Mouse (Mus musculus) E14TG2a.4 (cell line): ENCODE data around the gene Ddx17.
A peak's percentile ranks its signal among the peaks of the same experiment; 100 is the strongest.

Experiments used
- H3K27me3 ChIP-seq: 2 replicates; pipeline ENCODE4 v1.6.1; 2014; ENCODE audit warnings: low read length, control low read depth; ENCODE audit not compliant: insufficient read depth
- H3K36me3 ChIP-seq: 2 replicates; pipeline ENCODE4 v1.6.1; 2014; ENCODE audit warnings: low read length, control low read depth; ENCODE audit not compliant: insufficient read depth
- H3K4me1 ChIP-seq: replicated peaks from 2 replicates; pipeline ENCODE4 v1.6.1; 2014; ENCODE audit warnings: low read depth, low read length, control low read depth
- H3K4me3 ChIP-seq: replicated peaks from 2 replicates; pipeline ENCODE4 v1.5.1; 2014; ENCODE audit warnings: mild to moderate bottlenecking, low read length
- H3K9me3 ChIP-seq: 2 replicates; pipeline ENCODE4 v1.6.1; 2014; ENCODE audit warnings: low read length, control low read depth
- CTCF ChIP-seq: conservative IDR thresholded peaks from 2 replicates; pipeline ENCODE4 v1.5.1; 2014; ENCODE audit warnings: low read length
- NANOG ChIP-seq: IDR thresholded peaks from 2 replicates; pipeline ENCODE4 v1.6.1; 2014; ENCODE audit warnings: borderline replicate concordance, low read length, mixed read lengths
- POU5F1 ChIP-seq: IDR thresholded peaks from 2 replicates; pipeline ENCODE4 v1.6.1; 2014; ENCODE audit warnings: low read length, borderline replicate concordance

Gene Ddx17

DNA sequence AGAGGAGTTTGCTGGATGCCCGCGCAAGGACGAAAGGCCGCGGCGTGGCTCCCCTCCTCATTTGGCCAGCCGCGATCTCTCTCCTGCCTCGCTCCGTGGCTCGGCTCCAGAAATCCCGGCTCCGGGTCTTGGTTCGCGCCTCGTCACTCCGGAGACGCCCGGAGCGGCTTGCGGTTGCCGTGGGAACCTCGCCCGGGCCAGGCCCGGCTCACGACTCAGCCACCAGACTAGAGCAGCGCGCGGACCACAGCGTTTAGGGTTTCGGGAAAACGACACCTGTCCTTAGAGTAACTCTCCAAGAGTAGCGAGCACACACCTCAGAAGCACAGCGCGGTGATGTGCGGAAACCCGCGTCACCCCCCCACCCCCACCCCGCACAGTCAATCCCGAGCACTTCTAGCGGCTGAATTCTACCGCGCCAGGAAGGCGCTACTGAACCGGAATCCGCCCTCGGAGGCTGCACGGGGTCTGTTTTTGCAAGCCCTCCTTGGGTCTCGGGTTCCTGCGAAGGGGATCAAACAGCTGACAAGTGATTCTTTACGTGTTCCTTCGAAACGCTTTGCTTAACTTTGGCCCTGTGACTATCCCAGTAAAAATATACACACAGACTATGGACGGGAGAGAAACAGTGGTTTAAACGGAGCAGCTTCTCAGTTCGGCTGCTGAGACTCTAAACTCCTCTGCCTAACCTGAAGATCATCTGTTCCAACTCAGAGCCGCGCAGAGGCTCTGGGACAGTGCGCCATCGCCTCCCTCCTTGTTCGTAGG, 34.8 kb downstream of the Ddx17 start:
- Histone ChIP-seq H3K4me3 (peak overlapping the region; percentile 53), H3K9me3 (0 out of 2 replicates have a peak, but pooled peaks cover 6% of the 10 kb centered on the region), H3K27me3 (peaks cover 97% of the 10 kb centered on the region), H3K36me3 (no peaks in the 10 kb centered on the region), H3K4me1 (peaks cover 52% of the 10 kb centered on the region)
- no peak for TF ChIP-seq POU5F1
- no peak for TF ChIP-seq NANOG
- no peak for TF ChIP-seq CTCF

DNA sequence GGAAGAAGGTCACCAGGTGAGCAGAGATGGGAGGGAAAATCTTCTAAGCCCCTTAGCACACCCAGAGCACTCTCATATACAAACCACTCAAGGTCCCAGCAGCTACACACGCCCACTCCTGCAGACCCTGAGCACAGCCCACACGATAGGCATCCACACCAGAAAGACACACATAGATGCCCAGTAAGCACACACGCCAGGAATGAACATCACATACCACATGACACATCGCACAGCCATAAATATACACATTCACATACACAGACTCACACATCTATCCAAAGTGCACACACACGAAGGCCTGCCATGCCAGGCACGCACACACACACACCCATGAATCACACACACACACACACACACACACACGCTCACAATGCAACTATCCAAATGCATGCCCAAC, 36.1 kb downstream of the Ddx17 start:
- Histone ChIP-seq H3K4me1 (peaks cover 51% of the 10 kb centered on the region), H3K36me3 (no peaks in the 10 kb centered on the region), H3K27me3 (peaks cover 93% of the 10 kb centered on the region), H3K4me3 (no peak overlapping the region), H3K9me3 (0 out of 2 replicates have a peak, but pooled peaks cover 6% of the 10 kb centered on the region)
- no peak for TF ChIP-seq CTCF
- no peak for TF ChIP-seq NANOG
- TF ChIP-seq POU5F1, result no peak

DNA sequence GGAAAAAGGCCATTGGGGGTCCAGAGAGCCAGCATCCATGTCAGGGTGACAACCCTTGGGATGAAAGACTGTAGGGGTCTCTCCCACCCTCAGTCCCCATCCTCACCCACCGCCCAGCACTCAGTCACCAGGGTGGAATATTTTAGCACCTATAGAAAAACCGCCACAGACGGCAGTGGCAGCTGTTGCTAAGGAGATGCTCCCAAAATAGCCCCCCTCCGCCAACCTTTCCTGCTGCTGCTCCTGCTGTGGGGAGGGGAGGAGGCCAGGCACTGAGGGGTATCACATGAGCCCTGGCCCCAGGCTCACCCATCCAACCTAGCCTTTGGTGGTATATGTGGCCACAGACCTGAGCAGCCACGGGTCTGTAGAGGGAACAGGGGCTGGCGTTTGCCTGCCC, 36.5 kb downstream of the Ddx17 start:
- Histone ChIP-seq H3K27me3 (peaks cover 93% of the 10 kb centered on the region), H3K4me1 (peaks cover 50% of the 10 kb centered on the region), H3K36me3 (no peaks in the 10 kb centered on the region), H3K4me3 (no peak overlapping the region), H3K9me3 (0 out of 2 replicates have a peak, but pooled peaks cover 5% of the 10 kb centered on the region)
- TF ChIP-seq NANOG, result no peak
- TF ChIP-seq POU5F1, result no peak
- TF ChIP-seq CTCF, result no peak

DNA sequence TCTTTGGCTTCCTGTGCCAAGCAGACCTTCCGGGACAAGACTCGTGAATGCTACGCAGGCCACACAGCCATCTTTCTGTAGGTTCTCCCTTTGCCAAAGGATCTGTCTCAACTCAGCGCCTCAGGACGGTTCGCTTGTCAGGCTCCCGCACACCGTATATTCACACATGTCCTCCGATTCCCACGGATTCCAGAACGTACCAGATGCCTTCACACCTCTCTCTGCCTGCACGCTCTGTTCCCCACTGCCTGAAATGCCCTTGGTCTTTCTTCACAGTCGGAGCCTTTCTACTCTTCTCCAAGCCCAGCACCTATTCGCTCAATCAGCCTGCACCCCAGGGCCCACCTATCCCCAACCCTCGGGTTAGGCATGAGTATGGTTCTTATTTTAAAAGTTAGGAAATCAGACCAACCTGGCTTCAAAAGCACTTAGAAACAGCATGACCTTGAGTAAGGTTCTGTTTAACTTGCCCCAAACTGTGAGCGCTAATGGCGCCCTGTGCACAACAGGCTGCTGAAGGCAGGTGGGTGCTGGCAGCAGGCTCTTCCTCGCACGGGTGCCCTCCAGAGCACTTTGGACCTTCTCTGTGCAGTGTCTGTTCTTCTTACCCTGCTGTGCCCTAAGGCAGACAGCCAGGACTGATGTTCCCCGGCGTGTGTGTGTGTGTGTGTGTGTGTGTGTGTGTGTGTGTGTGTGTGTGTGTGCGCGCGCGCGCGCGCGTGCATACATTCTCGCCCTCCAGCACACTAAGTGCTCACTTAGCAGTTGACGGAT, 39.3 kb downstream of the Ddx17 start:
- peaks cover 55% of the 10 kb centered on the region for H3K4me1 ChIP-seq
- TF ChIP-seq NANOG (no peak), POU5F1 (no peak), CTCF (no peak)

DNA sequence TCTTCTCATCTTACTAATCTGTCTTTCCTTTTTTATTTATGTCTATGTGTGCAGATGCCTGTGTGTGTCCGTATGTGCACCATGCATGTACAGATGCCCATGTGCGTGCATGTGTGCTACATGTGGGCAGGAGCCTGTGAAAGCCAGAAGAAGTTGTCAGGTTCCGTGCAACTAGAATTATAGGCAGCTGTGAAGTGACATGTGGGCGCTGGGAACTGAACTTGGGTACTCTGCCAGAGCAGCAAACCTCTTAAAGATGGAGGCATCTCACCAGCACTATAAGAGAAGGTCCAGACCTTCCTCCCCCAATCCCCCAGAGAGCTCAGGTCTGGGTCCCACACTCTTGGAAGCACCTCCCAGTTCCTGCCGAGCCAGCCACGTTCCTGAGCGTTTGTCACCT, 40.1 kb downstream of the Ddx17 start:
- peak overlapping the region; percentile 82; the same call in 1 of the 2 replicates for H3K4me3 ChIP-seq
- H3K36me3 ChIP-seq, result no peaks in the 10 kb centered on the region
- peaks cover 95% of the 10 kb centered on the region for H3K27me3 ChIP-seq
- peaks cover 49% of the 10 kb centered on the region for H3K4me1 ChIP-seq
- peaks cover 8% of the 10 kb centered on the region; the same call in 1 of the 2 replicates for H3K9me3 ChIP-seq
- TF ChIP-seq CTCF (no peak), NANOG (no peak), POU5F1 (no peak)

More for the DNA sequence above, 39.3 kb downstream of the Ddx17 start:
- Histone ChIP-seq H3K27me3 (peaks cover 95% of the 10 kb centered on the region), H3K4me3 (peak overlapping the region; percentile 10; the same call in 1 of the 2 replicates), H3K36me3 (no peaks in the 10 kb centered on the region), H3K9me3 (peaks cover 8% of the 10 kb centered on the region; the same call in 1 of the 2 replicates)

DNA sequence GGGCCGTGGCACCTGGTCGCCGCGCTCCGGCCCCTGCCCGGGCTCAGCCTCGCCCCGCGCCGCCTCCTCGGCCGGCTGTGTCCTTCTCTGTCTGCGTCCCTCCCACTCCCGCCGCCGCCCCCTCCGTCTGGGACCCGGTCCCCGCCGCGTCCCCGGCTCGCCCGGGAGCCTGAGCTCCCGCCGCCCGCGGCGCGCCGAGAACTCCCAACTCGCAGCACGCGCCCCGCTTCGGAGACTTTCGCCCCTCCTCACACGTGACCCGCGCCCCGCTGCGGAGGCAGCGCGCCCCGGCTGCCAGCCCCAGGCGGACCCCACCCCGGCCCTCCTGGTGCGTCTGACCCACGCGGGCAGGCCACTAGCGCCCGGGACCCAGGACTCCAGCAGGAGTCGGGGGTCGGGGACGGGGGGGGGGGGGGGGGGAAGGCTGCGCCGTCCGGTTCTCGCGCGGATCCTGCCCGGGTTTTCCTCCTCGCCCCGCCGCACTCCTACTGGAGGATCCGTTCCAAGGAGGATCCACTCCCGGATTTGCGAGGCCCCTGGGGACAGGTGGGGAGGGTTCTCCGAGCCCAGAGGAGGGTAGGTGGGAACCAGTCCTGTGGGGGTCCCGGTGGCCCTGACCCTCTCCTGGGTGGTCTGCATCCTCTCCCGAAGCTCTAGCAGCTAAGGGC, 40.8 kb downstream of the Ddx17 start:
- Histone ChIP-seq H3K27me3 (peaks cover 95% of the 10 kb centered on the region), H3K9me3 (peaks cover 8% of the 10 kb centered on the region; the same call in 1 of the 2 replicates), H3K36me3 (no peaks in the 10 kb centered on the region), H3K4me1 (peaks cover 45% of the 10 kb centered on the region), H3K4me3 (peak overlapping the region; percentile 82)
- TF ChIP-seq CTCF (no peak), POU5F1 (no peak), NANOG (no peak)

DNA sequence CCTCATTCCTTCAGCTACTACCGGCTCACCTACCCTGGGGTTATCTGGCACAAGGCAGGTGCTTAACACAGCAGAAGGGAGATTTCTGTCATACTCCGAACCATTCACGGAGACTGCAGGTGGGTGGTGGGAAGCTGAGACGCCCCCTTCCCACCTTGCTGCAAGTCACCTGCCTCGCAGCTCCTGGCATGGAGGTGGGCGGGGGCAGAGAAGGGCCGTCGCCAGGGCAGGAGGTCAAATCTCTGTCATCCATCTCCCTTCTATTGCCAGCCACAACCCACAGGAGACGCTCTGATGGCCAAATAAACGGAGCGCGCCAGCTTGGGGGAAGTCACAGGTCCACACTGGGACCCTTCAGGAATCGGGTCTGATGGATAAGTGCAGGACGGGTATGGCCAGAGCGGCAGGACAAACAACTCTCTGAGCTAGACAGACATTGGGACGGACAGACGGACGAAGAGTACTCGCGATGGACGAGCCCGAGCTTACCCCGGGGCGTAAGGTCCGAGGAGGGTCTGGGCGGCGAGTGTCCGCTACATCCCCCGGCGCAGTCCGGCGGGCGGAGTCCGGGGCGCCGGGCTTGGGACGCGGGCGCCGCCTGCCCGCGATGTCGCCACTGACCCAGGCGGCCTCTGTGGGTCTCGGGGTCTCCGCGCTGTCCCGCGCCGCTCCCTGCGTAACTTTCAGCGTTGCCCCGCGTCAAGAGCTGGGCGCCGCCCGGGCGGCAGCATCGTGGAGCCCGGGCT, 41.7 kb downstream of the Ddx17 start, which contains the start of gene Kcnj4:
TSS of gene Kcnj4 (minus strand) at position 535 of the 746 bp plus-strand sequence.
- no peak for TF ChIP-seq POU5F1
- no peak for TF ChIP-seq CTCF
- no peak for TF ChIP-seq NANOG
- Histone ChIP-seq H3K4me3 (peak within 1 kb of the TSS; percentile 82), H3K9me3 (peaks cover 8% of the 10 kb centered on the region; the same call in 1 of the 2 replicates), H3K27me3 (peaks cover 92% of the 10 kb centered on the region), H3K4me1 (peaks cover 54% of the 10 kb centered on the region), H3K36me3 (no peaks in the 10 kb centered on the region)
